Mouse (Mus musculus): Measurements from ENCODE around the gene Ifit3. TPM values are rescaled to one million over a fixed set of nuclear protein-coding genes. Genes with fewer than 3 reads are reported as not detected.
"Not testable (repeated sequence)": the region's sequence is repeated elsewhere in the genome, so short reads cannot be mapped to it uniquely, and the experiment has no call there.

Gene Ifit3
- polyA plus RNA-seq, 1 experiment, result 16.8 TPM

- H3K27ac ChIP-seq (ENCODE audit: insufficient read depth, low read depth, low read length); H3K4me1 ChIP-seq (ENCODE audit: control insufficient read depth, insufficient read depth, low read length); DNase-seq; H3K36me3 ChIP-seq (ENCODE audit: control insufficient read depth, insufficient read depth, low read length); H3K27me3 ChIP-seq (replicated peaks; ENCODE audit: control insufficient read depth, insufficient read depth, low read length); H3K4me3 ChIP-seq (ENCODE audit: insufficient read depth, low read depth, low read length): not testable (repeated sequence)
- 68% methylated on average over 5 of the region's 11 CpGs for WGBS
Measured at GRCm38 (mm10) chr19:34612243-34613001, 29.1 kb downstream of the Ifit3 start.

- no peaks in the 10 kb centered on the region for H3K27me3 ChIP-seq (replicated peaks; ENCODE audit: control insufficient read depth, insufficient read depth, low read length)
- WGBS, result 90% methylated on average over 5 of the region's 5 CpGs
- TF ChIP-seq CTCF (conservative IDR thresholded peaks at IDR 0.05; ENCODE audit: insufficient read depth, insufficient read length, low read depth, low read length), result no peak
- no peak for TF ChIP-seq POLR2A (IDR thresholded peaks at IDR 0.05; ENCODE audit: low read depth, low read length)
- no peak for DNase-seq
- H3K4me3 ChIP-seq (ENCODE audit: insufficient read depth, low read depth, low read length), result no peak overlapping the region
- no peaks in the 10 kb centered on the region for H3K4me1 ChIP-seq (ENCODE audit: control insufficient read depth, insufficient read depth, low read length)
- H3K27ac ChIP-seq (ENCODE audit: insufficient read depth, low read depth, low read length), result no peak overlapping the region
- no peaks in the 10 kb centered on the region for H3K36me3 ChIP-seq (ENCODE audit: control insufficient read depth, insufficient read depth, low read length)
Measured at GRCm38 (mm10) chr19:34620871-34621270, 37.5 kb downstream of the Ifit3 start.

GRCm38 (mm10) chr19:34623781-34624180 lies 40.5 kb downstream of the Ifit3 start:
- Histone ChIP-seq H3K36me3 (ENCODE audit: control insufficient read depth, insufficient read depth, low read length) (no peaks in the 10 kb centered on the region), H3K27me3 (replicated peaks; ENCODE audit: control insufficient read depth, insufficient read depth, low read length) (no peaks in the 10 kb centered on the region), H3K4me1 (ENCODE audit: control insufficient read depth, insufficient read depth, low read length) (no peaks in the 10 kb centered on the region), H3K4me3 (ENCODE audit: insufficient read depth, low read depth, low read length) (no peak overlapping the region), H3K27ac (ENCODE audit: insufficient read depth, low read depth, low read length) (no peak overlapping the region)
- TF ChIP-seq POLR2A (IDR thresholded peaks at IDR 0.05; ENCODE audit: low read depth, low read length) (no peak), CTCF (conservative IDR thresholded peaks at IDR 0.05; ENCODE audit: insufficient read depth, insufficient read length, low read depth, low read length) (no peak)
- no peak for DNase-seq
- WGBS, result 87% methylated on average over 6 of the region's 6 CpGs

- H3K27ac ChIP-seq (ENCODE audit: insufficient read depth, low read depth, low read length), result no peak overlapping the region
- no peaks in the 10 kb centered on the region for H3K27me3 ChIP-seq (replicated peaks; ENCODE audit: control insufficient read depth, insufficient read depth, low read length)
- WGBS, result 77% methylated on average over 4 of the region's 4 CpGs
- H3K4me1 ChIP-seq (ENCODE audit: control insufficient read depth, insufficient read depth, low read length), result no peaks in the 10 kb centered on the region
- H3K36me3 ChIP-seq (ENCODE audit: control insufficient read depth, insufficient read depth, low read length), result no peaks in the 10 kb centered on the region
- no peak overlapping the region for H3K4me3 ChIP-seq (ENCODE audit: insufficient read depth, low read depth, low read length)
- TF ChIP-seq CTCF (conservative IDR thresholded peaks at IDR 0.05; ENCODE audit: insufficient read depth, insufficient read length, low read depth, low read length), result no peak
- TF ChIP-seq POLR2A (IDR thresholded peaks at IDR 0.05; ENCODE audit: low read depth, low read length), result no peak
- DNase-seq, result no peak
Measured at GRCm38 (mm10) chr19:34624663-34625062, 41.3 kb downstream of the Ifit3 start.

- Histone ChIP-seq H3K4me1 (ENCODE audit: control insufficient read depth, insufficient read depth, low read length) (no peaks in the 10 kb centered on the region), H3K27ac (ENCODE audit: insufficient read depth, low read depth, low read length) (no peak overlapping the region), H3K4me3 (ENCODE audit: insufficient read depth, low read depth, low read length) (no peak overlapping the region), H3K36me3 (ENCODE audit: control insufficient read depth, insufficient read depth, low read length) (no peaks in the 10 kb centered on the region), H3K27me3 (replicated peaks; ENCODE audit: control insufficient read depth, insufficient read depth, low read length) (no peaks in the 10 kb centered on the region)
- 54% methylated on average over 2 of the region's 2 CpGs for WGBS
- no peak for DNase-seq
- TF ChIP-seq CTCF (conservative IDR thresholded peaks at IDR 0.05; ENCODE audit: insufficient read depth, insufficient read length, low read depth, low read length) (no peak), POLR2A (IDR thresholded peaks at IDR 0.05; ENCODE audit: low read depth, low read length) (no peak)
Measured at GRCm38 (mm10) chr19:34627496-34627895, 44.2 kb downstream of the Ifit3 start.

GRCm38 (mm10) chr19:34631487-34631886 lies 48.2 kb downstream of the Ifit3 start:
- H3K27ac ChIP-seq (ENCODE audit: insufficient read depth, low read depth, low read length), result no peak overlapping the region
- H3K27me3 ChIP-seq (replicated peaks; ENCODE audit: control insufficient read depth, insufficient read depth, low read length), result no peaks in the 10 kb centered on the region
- H3K4me3 ChIP-seq (ENCODE audit: insufficient read depth, low read depth, low read length), result no peak overlapping the region
- H3K36me3 ChIP-seq (ENCODE audit: control insufficient read depth, insufficient read depth, low read length), result no peaks in the 10 kb centered on the region
- TF ChIP-seq CTCF (conservative IDR thresholded peaks at IDR 0.05; ENCODE audit: insufficient read depth, insufficient read length, low read depth, low read length) (no peak), POLR2A (IDR thresholded peaks at IDR 0.05; ENCODE audit: low read depth, low read length) (no peak)
- no peaks in the 10 kb centered on the region for H3K4me1 ChIP-seq (ENCODE audit: control insufficient read depth, insufficient read depth, low read length)
- no peak for DNase-seq

GRCm38 (mm10) chr19:34633484-34633883 lies 50.2 kb downstream of the Ifit3 start:
- H3K36me3 ChIP-seq (ENCODE audit: control insufficient read depth, insufficient read depth, low read length), result no peaks in the 10 kb centered on the region
- H3K27me3 ChIP-seq (replicated peaks; ENCODE audit: control insufficient read depth, insufficient read depth, low read length), result no peaks in the 10 kb centered on the region
- no peaks in the 10 kb centered on the region for H3K4me1 ChIP-seq (ENCODE audit: control insufficient read depth, insufficient read depth, low read length)
- H3K27ac ChIP-seq (ENCODE audit: insufficient read depth, low read depth, low read length), result no peak overlapping the region
- peak; percentile 10 for DNase-seq
- WGBS, result 54% methylated on average over 2 of the region's 2 CpGs
- no peak overlapping the region for H3K4me3 ChIP-seq (ENCODE audit: insufficient read depth, low read depth, low read length)
- TF ChIP-seq CTCF (conservative IDR thresholded peaks at IDR 0.05; ENCODE audit: insufficient read depth, insufficient read length, low read depth, low read length) (no peak), POLR2A (IDR thresholded peaks at IDR 0.05; ENCODE audit: low read depth, low read length) (no peak)

Data from kidney, adult 2 months (tissue).